20 mouse cellular contexts compared by ENCODE assay signal in the genomic region with DNA sequence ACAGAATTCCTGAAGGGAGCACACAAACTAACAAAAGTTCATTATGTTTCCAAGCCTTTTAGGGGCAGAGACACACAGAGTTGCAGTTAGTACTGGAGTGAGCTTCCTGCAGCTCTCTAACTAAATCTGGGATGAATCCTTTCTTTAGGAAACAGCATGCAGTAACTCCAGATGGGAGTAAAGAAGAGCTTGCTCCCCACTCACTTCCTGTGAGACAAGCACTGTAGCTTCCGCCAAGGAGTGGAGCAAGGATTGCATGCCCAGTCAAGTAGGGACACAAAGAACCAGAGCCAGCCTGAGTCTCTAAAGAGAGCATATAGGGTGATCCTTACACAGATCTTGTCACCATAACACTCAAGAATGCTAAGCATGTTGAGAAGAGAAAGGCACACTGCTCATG. TPM values are rescaled to one million over a fixed set of nuclear protein-coding genes. Genes with fewer than 3 reads are reported as not detected.
"Had no signal": no experiment of that assay in that cellular context is flagged by ENCODE, and none has a peak within 500 bp of the region (broad histone marks: within the 10 kb centered on the region; RNA-seq: fewer than 3 reads in every experiment).

No protein-coding gene starts in this region.

- H3K36me3 ChIP-seq: lung, embryonic 15.5 days; midbrain, embryonic 13.5 days; midbrain, embryonic 15.5 days; neural tube, embryonic 12.5 days had no signal

- H3K9ac ChIP-seq: liver, postnatal 0 days; lung, embryonic 15.5 days; midbrain, embryonic 13.5 days; midbrain, embryonic 15.5 days; neural tube, embryonic 12.5 days had no signal

- H3K27ac ChIP-seq: lung, embryonic 15.5 days; macrophage; midbrain, embryonic 13.5 days; midbrain, embryonic 15.5 days; neural tube, embryonic 12.5 days had no signal

- H3K4me2 ChIP-seq: lung, embryonic 15.5 days; midbrain, embryonic 13.5 days; midbrain, embryonic 15.5 days; neural tube, embryonic 12.5 days had no signal

- H3K4me1 ChIP-seq: lung, embryonic 15.5 days; megakaryocyte, embryonic 14.5 days; midbrain, embryonic 15.5 days; neural tube, embryonic 12.5 days had no signal

- ATAC-seq: liver, postnatal 0 days; lung, postnatal 0 days; midbrain, embryonic 13.5 days; midbrain, embryonic 15.5 days had no signal

- H3K27me3 ChIP-seq: lung, embryonic 15.5 days; megakaryocyte, embryonic 14.5 days; midbrain, embryonic 13.5 days; midbrain, embryonic 15.5 days; neural tube, embryonic 12.5 days had no signal

- H3K9me3 ChIP-seq: lung, embryonic 15.5 days; megakaryocyte, embryonic 14.5 days; midbrain, embryonic 13.5 days; midbrain, embryonic 15.5 days; neural tube, embryonic 12.5 days had no signal

- H3K4me3 ChIP-seq: lung, embryonic 15.5 days; megakaryocyte, embryonic 14.5 days; midbrain, embryonic 13.5 days; midbrain, embryonic 15.5 days; neural tube, embryonic 12.5 days had no signal

- DNase-seq: liver, postnatal 0 days; lung, adult 2 months; lung, postnatal 14 days; lung, postnatal 36 days; right cerebral cortex, adult 18-20 months; right cerebral cortex, postnatal 25 days; right cerebral cortex, postnatal 4 days; spleen, adult 18-20 months; thymus, adult 2 months; thymus, postnatal 25 days; thymus, postnatal 4 days had no signal

RNA-seq across cellular contexts. Expression of a gene that starts 50.7 kb away (rescaled TPM):
- total RNA-seq: megakaryocyte progenitor cell, adult 5-6 weeks; monocyte, adult 5-6 weeks had no signal
- polyA plus RNA-seq: liver, postnatal 0 days; lung, adult 2 months; macrophage had no signal
